In the genomic region with DNA sequence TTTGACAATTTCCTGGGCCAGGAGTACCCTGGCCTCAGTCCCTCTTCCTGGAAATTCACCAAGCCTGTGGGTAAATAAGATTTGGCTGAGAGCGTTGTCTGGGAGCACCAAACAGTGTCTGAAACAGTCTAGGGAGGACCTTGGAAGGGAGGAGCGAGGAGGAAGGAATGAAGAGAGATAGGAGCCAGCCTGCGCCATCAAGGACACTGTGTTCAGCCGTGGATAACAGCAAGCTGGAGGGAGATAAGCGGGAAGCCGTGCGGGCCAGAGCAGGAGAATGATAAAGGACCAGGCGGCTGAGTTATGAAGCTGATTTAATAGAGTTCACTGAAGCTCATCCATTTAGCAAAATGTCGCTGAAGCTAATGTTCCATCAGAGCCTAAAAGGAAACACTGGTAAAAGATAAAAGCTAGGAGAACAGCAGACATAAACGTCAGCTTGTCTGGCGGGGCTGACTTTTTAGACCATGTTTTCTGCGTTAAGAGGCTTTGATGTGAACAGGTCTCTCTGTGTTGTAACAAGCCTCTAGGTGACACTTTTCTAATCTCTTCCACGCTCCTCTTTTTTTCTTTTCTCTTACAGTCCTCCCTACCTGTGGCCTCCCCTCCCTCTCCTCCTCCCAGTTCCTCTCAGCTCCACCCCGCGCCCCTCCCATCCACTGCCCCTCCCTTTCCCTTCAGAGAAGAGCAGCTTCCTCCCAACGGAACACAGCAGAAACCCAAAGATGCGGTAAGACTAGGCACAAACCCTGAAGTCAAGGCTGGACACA, we compare ENCODE assay signal across 7 mouse cellular contexts. TPM values are rescaled to one million over a fixed set of nuclear protein-coding genes. Genes with fewer than 3 reads are reported as not detected.
DNase-seq lines count a peak whose midpoint lies in the region; ATAC-seq and TF ChIP-seq lines count a peak whose summit lies in the region.

No protein-coding gene starts in this region.

- no peak overlapping the region for H3K27ac ChIP-seq in liver, embryonic 14.5 days
- no peak overlapping the region for H3K27ac ChIP-seq in neural tube, embryonic 12.5 days

- peak; percentile 79 for ATAC-seq in inflammation-experienced regulatory T-cells, adult 6 months
- ATAC-seq in liver, embryonic 14.5 days (ENCODE audit: insufficient read depth), result peak; percentile 88; the same call in 1 of the 2 replicates
- ATAC-seq in neural tube, embryonic 12.5 days (ENCODE audit: low FRiP score, low read depth), result no peak

- H3K4me3 ChIP-seq in liver, embryonic 14.5 days (ENCODE audit: insufficient read depth in 1 of 2, low read depth in 2 of 2, low read length in 2 of 2), result peak overlapping the region; percentile 1 to 13; a peak in 1 of 4 replicates
- H3K4me3 ChIP-seq in neural tube, embryonic 12.5 days, result peak overlapping the region; percentile 20

- peak overlapping the region; percentile 61 for H3K4me2 ChIP-seq in liver, embryonic 14.5 days (ENCODE audit: low read depth)
- peak overlapping the region; percentile 60 for H3K4me2 ChIP-seq in neural tube, embryonic 12.5 days (replicated peaks)

- TF ChIP-seq EP300 in liver, embryonic 14.5 days (IDR thresholded peaks at IDR 0.05; ENCODE audit: low read depth), result peak; percentile 54; the same call in 1 of the 2 replicates

- no peak for TF ChIP-seq CTCF in liver, embryonic 14.5 days (IDR thresholded peaks at IDR 0.05; ENCODE audit: low read depth)

- no peak overlapping the region for H3K9ac ChIP-seq in liver, embryonic 14.5 days (replicated peaks)
- no peak overlapping the region for H3K9ac ChIP-seq in neural tube, embryonic 12.5 days

- peaks cover 4 to 9% of the 10 kb centered on the region in 2 experiments; a peak in 3 of 4 replicates for H3K4me1 ChIP-seq in liver, embryonic 14.5 days (replicated peaks; ENCODE audit: control insufficient read depth in 2 of 2, insufficient read depth in 2 of 2, low read length in 1 of 2)
- peaks cover 11% of the 10 kb centered on the region for H3K4me1 ChIP-seq in neural tube, embryonic 12.5 days

- 3% methylated on average over 17 of the region's 17 CpGs for WGBS in liver, embryonic 14.5 days (ENCODE audit: insufficient replicate concordance)
- WGBS in neural tube, embryonic 12.5 days, result 30% methylated on average over 17 of the region's 17 CpGs

- intact Hi-C loops in gastrocnemius, postnatal 14 days (cut with DNase I; ENCODE audit: low total_unique reads), result no loop called here

- H3K27me3 ChIP-seq in liver, embryonic 14.5 days (ENCODE audit: control insufficient read depth, insufficient read depth, low read length), result no peaks in the 10 kb centered on the region
- H3K27me3 ChIP-seq in neural tube, embryonic 12.5 days (replicated peaks), result no peaks in the 10 kb centered on the region

- H3K36me3 ChIP-seq in liver, embryonic 14.5 days (replicated peaks; ENCODE audit: control insufficient read depth, insufficient read depth, low read depth), result no peaks in the 10 kb centered on the region
- no peaks in the 10 kb centered on the region for H3K36me3 ChIP-seq in neural tube, embryonic 12.5 days

- no peaks in the 10 kb centered on the region for H3K9me3 ChIP-seq in liver, embryonic 14.5 days (ENCODE audit: control insufficient read depth, low read length)
- H3K9me3 ChIP-seq in neural tube, embryonic 12.5 days, result no peaks in the 10 kb centered on the region

- peak; percentile 20 for DNase-seq in WW6 (ENCODE audit: low read depth, low spot score)
- DNase-seq in cerebellum, adult 11-12 months, result peak; percentile 74
- peak; percentile 30 for DNase-seq in gastrocnemius, postnatal 14 days
- peak; percentile 13 to 37 (median 33) for DNase-seq in liver, embryonic 14.5 days (ENCODE audit: low read depth in 3 of 3, low spot score in 3 of 3)
- DNase-seq in yolk sac, embryonic 10.5 days (ENCODE audit: low spot score), result peak; percentile 52

RNA-seq across cellular contexts. Expression of gene Map3k9, which starts 26.0 kb away (rescaled TPM):
- total RNA-seq in gastrocnemius, postnatal 14 days (2021), result under 1 TPM in 1 of 2 experiments, not detected in 1; 0.11 TPM
- polyA plus RNA-seq in inflammation-experienced regulatory T-cells, adult 6 months (2017; shearing (Covaris generic)), result under 1 TPM in 2 of 3 experiments, not detected in 1; 0.11 to 0.20 TPM
- polyA plus RNA-seq in liver, embryonic 14.5 days (2012; rRNA removed), result 0.02 and 0.03 TPM in 2 replicates
- polyA plus RNA-seq in liver, embryonic 14.5 days (2014; fragmentation: Nextera tagmentation; extraction: Ambion mirVana), result 0.04 and 0.06 TPM in 2 replicates
- 7.8 and 7.9 TPM in 2 replicates for polyA plus RNA-seq in neural tube, embryonic 12.5 days (2016; fragmentation: Nextera tagmentation; extraction: Ambion mirVana)

RNA-seq across cellular contexts. Expression of gene Pcnx, which starts 52.9 kb away (rescaled TPM):
- total RNA-seq in gastrocnemius, postnatal 14 days (2021), result 10 to 100 TPM; 36.0 to 37.4 TPM
- polyA plus RNA-seq in inflammation-experienced regulatory T-cells, adult 6 months (2017; shearing (Covaris generic)), result 10 to 100 TPM in 2 of 3 experiments, 1 to 10 TPM in 1; 3.3 to 14.3 (median 12.6) TPM
- 1.5 and 2.4 TPM in 2 replicates for polyA plus RNA-seq in liver, embryonic 14.5 days (2012; rRNA removed)
- 0.71 and 1.2 TPM in 2 replicates for polyA plus RNA-seq in liver, embryonic 14.5 days (2014; fragmentation: Nextera tagmentation; extraction: Ambion mirVana)
- 11.7 and 12.4 TPM in 2 replicates for polyA plus RNA-seq in neural tube, embryonic 12.5 days (2016; fragmentation: Nextera tagmentation; extraction: Ambion mirVana)

Comparison
In these comparisons a context has a peak if more than half of its experiments do, and no peak if none do; other contexts are left out.
1. DNase-seq: peak in every context shown above with its lines; median percentile 74 in cerebellum, adult 11-12 months; 52 in yolk sac, embryonic 10.5 days; 33 in liver, embryonic 14.5 days; 30 in gastrocnemius, postnatal 14 days; 20 in WW6.